In genomic region chr9:57629118-57629874, GRCm38 (mm10) we compare ENCODE assay signal across 7 mouse cellular contexts. TPM values are rescaled to one million over a fixed set of nuclear protein-coding genes. Genes with fewer than 3 reads are reported as not detected.
DNase-seq lines count a peak whose midpoint lies in the region; ATAC-seq and TF ChIP-seq lines count a peak whose summit lies in the region.

No protein-coding gene starts in this region.

- H3K4me1 ChIP-seq in midbrain, embryonic 10.5 days: peaks cover 15% of the 10 kb centered on the region
- peaks cover 15% of the 10 kb centered on the region for H3K4me1 ChIP-seq in small intestine, adult 2 months (ENCODE audit: control insufficient read depth, insufficient read depth, insufficient read length, low read length)

- DNase-seq in adipocyte (ENCODE audit: low spot score): peak; percentile 76
- DNase-seq in gastrocnemius, postnatal 10 days: peak; percentile 89
- peak; percentile 80 for DNase-seq in left cerebral cortex, postnatal 4 days
- peak; percentile 74 for DNase-seq in midbrain, embryonic 10.5 days (ENCODE audit: low spot score)

- TF ChIP-seq POLR2A in small intestine, adult 2 months (IDR thresholded peaks at IDR 0.05; ENCODE audit: low read depth, low read length): no peak

- H3K36me3 ChIP-seq in midbrain, embryonic 10.5 days: peaks cover 93% of the 10 kb centered on the region
- peaks cover 63% of the 10 kb centered on the region for H3K36me3 ChIP-seq in small intestine, adult 2 months (ENCODE audit: control insufficient read depth, insufficient read depth, low read length)

- H3K27me3 ChIP-seq in midbrain, embryonic 10.5 days (ENCODE audit: low read depth, poor library complexity, severe bottlenecking): no peaks in the 10 kb centered on the region
- H3K27me3 ChIP-seq in small intestine, adult 2 months (ENCODE audit: control insufficient read depth, insufficient read depth, low read length): no peaks in the 10 kb centered on the region

- intact Hi-C loops in left cerebral cortex, postnatal 4 days (cut with DNase I): no loop called here

- no peak overlapping the region for H3K27ac ChIP-seq in midbrain, embryonic 10.5 days (replicated peaks)
- no peak overlapping the region for H3K27ac ChIP-seq in small intestine, adult 2 months (ENCODE audit: insufficient read depth, low read depth, low read length)

- 72% methylated on average over 14 of the region's 14 CpGs for WGBS in midbrain, embryonic 10.5 days
- WGBS in small intestine, adult 2 months: 43% methylated on average over 14 of the region's 14 CpGs

- TF ChIP-seq CTCF in small intestine, adult 2 months (IDR thresholded peaks at IDR 0.05; ENCODE audit: extremely low read depth, insufficient read length, insufficient replicate concordance, low read depth, low read length): peak; percentile 96

- peak; percentile 57 for ATAC-seq in common myeloid progenitor, adult 5-6 weeks (replicated peaks; ENCODE audit: low read depth, poor library complexity, severe bottlenecking)
- ATAC-seq in inflammation-experienced regulatory T-cells, adult 6 months: peak; percentile 51

- no peaks in the 10 kb centered on the region for H3K9me3 ChIP-seq in midbrain, embryonic 10.5 days (replicated peaks)

- H3K4me3 ChIP-seq in midbrain, embryonic 10.5 days: no peak overlapping the region
- H3K4me3 ChIP-seq in small intestine, adult 2 months (ENCODE audit: low read depth, low read length): no peak overlapping the region

RNA-seq across cellular contexts. Expression of gene Lman1l, which starts 8.7 kb away (rescaled TPM):
- not detected in 2 replicates for total RNA-seq in common myeloid progenitor, adult 5-6 weeks (2017)
- total RNA-seq in gastrocnemius, postnatal 10 days (2021): not detected
- polyA plus RNA-seq in inflammation-experienced regulatory T-cells, adult 6 months (2017; shearing (Covaris generic)): under 1 TPM; 0.23 to 0.97 (median 0.40) TPM
- under 1 TPM in 1 of 2 experiments, not detected in 1; 0.22 TPM for total RNA-seq in left cerebral cortex, postnatal 4 days (2021)
- 0.10 TPM in 1 of 2 replicates, not detected in the other for polyA plus RNA-seq in midbrain, embryonic 10.5 days (2016; fragmentation: Nextera tagmentation; extraction: Ambion mirVana)
- 0.08 TPM in 1 of 2 replicates, not detected in the other for polyA plus RNA-seq in small intestine, adult 2 months (2012; rRNA removed)

RNA-seq across cellular contexts. Expression of gene Cplx3, which starts 23.2 kb away (rescaled TPM):
- not detected in 2 replicates for total RNA-seq in common myeloid progenitor, adult 5-6 weeks (2017)
- not detected for total RNA-seq in gastrocnemius, postnatal 10 days (2021)
- not detected for polyA plus RNA-seq in inflammation-experienced regulatory T-cells, adult 6 months (2017; shearing (Covaris generic))
- total RNA-seq in left cerebral cortex, postnatal 4 days (2021): 1 to 10 TPM; 5.6 to 7.6 TPM
- polyA plus RNA-seq in midbrain, embryonic 10.5 days (2016; fragmentation: Nextera tagmentation; extraction: Ambion mirVana): 2.5 and 3.1 TPM in 2 replicates
- polyA plus RNA-seq in small intestine, adult 2 months (2012; rRNA removed): not detected in 2 replicates

RNA-seq across cellular contexts. Expression of gene Csk, which starts 24.1 kb away (rescaled TPM):
- total RNA-seq in common myeloid progenitor, adult 5-6 weeks (2017): 134 and 190 TPM in 2 replicates
- total RNA-seq in gastrocnemius, postnatal 10 days (2021): 10 to 100 TPM; 19.3 to 31.7 TPM
- polyA plus RNA-seq in inflammation-experienced regulatory T-cells, adult 6 months (2017; shearing (Covaris generic)): 100 to 1,000 TPM; 113 to 133 (median 122) TPM
- 100 to 1,000 TPM; 133 to 137 TPM for total RNA-seq in left cerebral cortex, postnatal 4 days (2021)
- polyA plus RNA-seq in midbrain, embryonic 10.5 days (2016; fragmentation: Nextera tagmentation; extraction: Ambion mirVana): 38.9 and 41.5 TPM in 2 replicates
- polyA plus RNA-seq in small intestine, adult 2 months (2012; rRNA removed): 52.1 and 95.9 TPM in 2 replicates

RNA-seq across cellular contexts. Expression of gene Ulk3, which starts 40.0 kb away (rescaled TPM):
- total RNA-seq in common myeloid progenitor, adult 5-6 weeks (2017): 4.1 and 10.6 TPM in 2 replicates
- 10 to 100 TPM in 1 of 2 experiments, 1 to 10 TPM in 1; 7.6 to 12.2 TPM for total RNA-seq in gastrocnemius, postnatal 10 days (2021)
- 10 to 100 TPM; 31.1 to 35.4 (median 32.0) TPM for polyA plus RNA-seq in inflammation-experienced regulatory T-cells, adult 6 months (2017; shearing (Covaris generic))
- 10 to 100 TPM; 35.2 to 38.9 TPM for total RNA-seq in left cerebral cortex, postnatal 4 days (2021)
- 14.5 and 18.8 TPM in 2 replicates for polyA plus RNA-seq in midbrain, embryonic 10.5 days (2016; fragmentation: Nextera tagmentation; extraction: Ambion mirVana)
- 8.7 and 14.0 TPM in 2 replicates for polyA plus RNA-seq in small intestine, adult 2 months (2012; rRNA removed)

RNA-seq across cellular contexts. Expression of gene Cyp1a2, which starts 54.2 kb away (rescaled TPM):
- not detected in 2 replicates for total RNA-seq in common myeloid progenitor, adult 5-6 weeks (2017)
- total RNA-seq in gastrocnemius, postnatal 10 days (2021): under 1 TPM in 1 of 2 experiments, not detected in 1; 0.14 TPM
- polyA plus RNA-seq in inflammation-experienced regulatory T-cells, adult 6 months (2017; shearing (Covaris generic)): not detected
- total RNA-seq in left cerebral cortex, postnatal 4 days (2021): not detected
- polyA plus RNA-seq in midbrain, embryonic 10.5 days (2016; fragmentation: Nextera tagmentation; extraction: Ambion mirVana): not detected in 2 replicates
- polyA plus RNA-seq in small intestine, adult 2 months (2012; rRNA removed): not detected in 2 replicates
